Mouse (Mus musculus): ENCODE measurements around the gene Rin1.
A peak's percentile ranks its signal among the peaks of the same experiment; 100 is the strongest.
"Not testable (repeated sequence)": the region's sequence is repeated elsewhere in the genome, so short reads cannot be mapped to it uniquely, and the experiment has no call there.

Gene Rin1

GRCm38 (mm10) chr19:5050047-5050905 lies at the start of gene Rin1:
TSS of gene Rin1 (plus strand) at chr19:5050481.
- peak; percentile 64 to 77 for DNase-seq

GRCm38 (mm10) chr19:5001666-5002406 lies 48.4 kb upstream of the Rin1 start:
- DNase-seq: peak; percentile 69 to 72

GRCm38 (mm10) chr19:5003644-5004043 lies 46.6 kb upstream of the Rin1 start:
- not testable (repeated sequence) for DNase-seq

DNA sequence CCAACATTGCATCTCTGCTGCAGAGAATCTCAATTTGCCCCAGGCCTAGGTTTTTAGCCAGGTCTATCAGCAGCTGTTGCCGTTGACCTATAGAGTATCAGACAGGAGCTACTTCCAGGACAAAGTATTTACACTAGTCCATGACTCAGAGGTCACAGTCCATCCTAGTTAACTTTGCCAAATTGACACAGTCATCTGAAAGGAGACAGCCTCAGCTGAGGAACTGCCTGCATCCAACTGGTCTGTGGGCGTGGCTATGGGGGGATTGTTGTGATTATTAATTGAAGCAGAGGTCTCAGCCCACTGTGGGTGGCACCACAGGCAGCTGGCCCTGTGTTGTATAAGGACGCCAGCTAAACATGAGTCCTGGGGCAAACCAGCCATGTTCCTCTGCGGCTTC lies 45.4 kb upstream of the Rin1 start:
- no peak for DNase-seq

- no peak for DNase-seq
Observed at GRCm38 (mm10) chr19:5013138-5013537, 37.1 kb upstream of the Rin1 start.

GRCm38 (mm10) chr19:5014961-5015398 lies 35.3 kb upstream of the Rin1 start:
- DNase-seq: peak in 1 of 2 experiments; percentile 64

DNA sequence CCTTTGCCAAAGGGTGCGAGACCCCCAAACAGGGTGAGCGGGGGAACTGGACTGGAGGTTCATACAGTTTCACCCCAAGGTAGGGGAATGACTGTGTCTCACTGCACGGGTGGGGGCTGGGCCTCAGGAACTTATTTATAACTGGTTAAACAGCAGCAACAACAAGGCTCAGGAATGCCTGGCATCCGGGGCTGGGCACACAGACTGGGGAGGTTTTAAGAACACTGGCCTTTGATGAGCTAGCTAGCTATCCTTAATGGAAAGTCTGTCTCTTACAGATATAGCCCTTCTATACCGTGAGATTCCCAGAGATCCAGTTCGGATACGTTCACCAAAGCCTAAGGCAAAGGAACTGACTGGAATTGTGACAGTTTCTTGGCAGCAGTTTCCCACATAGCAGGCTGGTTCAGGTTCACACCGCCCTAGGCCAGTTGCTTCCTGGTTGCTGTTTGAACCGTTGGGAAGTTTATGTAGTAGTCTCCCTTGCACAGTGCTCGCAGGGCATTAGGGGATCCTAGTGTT lies 34.0 kb upstream of the Rin1 start:
- DNase-seq: peak; percentile 75 to 78

DNA sequence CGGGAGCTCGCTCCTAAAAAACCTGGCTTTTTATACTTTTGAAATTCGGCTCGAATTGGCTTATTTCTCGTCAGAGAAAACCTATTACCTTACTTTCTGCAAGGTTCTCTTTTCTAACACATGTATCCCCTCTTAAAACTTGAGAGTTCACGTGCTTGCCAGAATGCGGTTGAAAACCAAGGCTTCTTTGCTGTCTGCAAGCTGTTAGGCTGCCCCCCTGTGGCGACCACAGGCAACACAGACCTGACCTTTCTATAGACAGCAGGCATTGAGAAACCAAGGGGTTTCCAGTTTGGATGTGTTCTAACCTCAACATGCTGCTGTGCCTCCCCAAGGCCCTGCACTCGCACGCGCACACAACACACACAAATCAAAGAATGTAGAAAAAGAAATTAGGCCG lies 33.5 kb upstream of the Rin1 start:
- DNase-seq: peak; percentile 79 to 80

GRCm38 (mm10) chr19:5017611-5018010 lies 32.7 kb upstream of the Rin1 start:
- no peak for DNase-seq

DNA sequence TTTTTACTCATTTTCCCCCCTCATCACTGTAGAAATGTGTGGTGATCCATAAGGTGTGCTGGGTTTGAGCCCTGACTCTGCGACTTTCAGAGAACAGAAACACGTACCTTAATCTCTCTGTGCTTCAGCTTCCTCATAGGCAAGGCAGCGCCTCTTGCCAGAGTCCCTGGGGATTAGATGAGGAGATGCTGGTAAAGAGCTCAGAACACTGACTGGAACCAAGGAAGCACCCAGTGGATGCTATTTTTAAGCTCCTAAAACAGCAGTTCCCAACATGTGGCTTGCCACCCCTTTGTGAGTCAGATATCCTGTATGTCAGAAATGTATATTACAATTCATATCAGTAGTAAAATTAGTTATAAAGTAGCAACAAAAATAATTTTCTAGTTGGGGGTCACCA lies 32.1 kb upstream of the Rin1 start:
- DNase-seq: no peak

DNA sequence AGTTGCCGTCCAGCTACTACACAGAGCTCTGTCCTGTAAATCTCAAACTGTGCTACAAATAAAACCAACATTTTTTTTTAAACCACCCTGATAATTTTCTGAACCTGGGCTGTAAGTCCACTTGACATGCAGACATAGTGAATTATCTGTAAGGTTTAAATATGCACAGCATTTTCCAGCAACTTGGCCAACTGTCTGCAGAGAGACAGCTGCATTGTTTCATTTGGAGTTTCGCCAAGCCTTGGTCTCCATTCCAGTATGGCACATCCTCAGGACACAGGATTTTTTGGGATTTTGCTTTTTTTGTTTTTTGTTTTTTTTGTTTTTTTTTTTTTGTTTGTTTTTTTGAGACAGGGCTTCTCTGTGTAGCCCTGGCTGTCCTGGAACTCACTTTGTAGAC lies 28.9 kb upstream of the Rin1 start:
- DNase-seq: peak in 1 of 2 experiments; percentile 14

DNA sequence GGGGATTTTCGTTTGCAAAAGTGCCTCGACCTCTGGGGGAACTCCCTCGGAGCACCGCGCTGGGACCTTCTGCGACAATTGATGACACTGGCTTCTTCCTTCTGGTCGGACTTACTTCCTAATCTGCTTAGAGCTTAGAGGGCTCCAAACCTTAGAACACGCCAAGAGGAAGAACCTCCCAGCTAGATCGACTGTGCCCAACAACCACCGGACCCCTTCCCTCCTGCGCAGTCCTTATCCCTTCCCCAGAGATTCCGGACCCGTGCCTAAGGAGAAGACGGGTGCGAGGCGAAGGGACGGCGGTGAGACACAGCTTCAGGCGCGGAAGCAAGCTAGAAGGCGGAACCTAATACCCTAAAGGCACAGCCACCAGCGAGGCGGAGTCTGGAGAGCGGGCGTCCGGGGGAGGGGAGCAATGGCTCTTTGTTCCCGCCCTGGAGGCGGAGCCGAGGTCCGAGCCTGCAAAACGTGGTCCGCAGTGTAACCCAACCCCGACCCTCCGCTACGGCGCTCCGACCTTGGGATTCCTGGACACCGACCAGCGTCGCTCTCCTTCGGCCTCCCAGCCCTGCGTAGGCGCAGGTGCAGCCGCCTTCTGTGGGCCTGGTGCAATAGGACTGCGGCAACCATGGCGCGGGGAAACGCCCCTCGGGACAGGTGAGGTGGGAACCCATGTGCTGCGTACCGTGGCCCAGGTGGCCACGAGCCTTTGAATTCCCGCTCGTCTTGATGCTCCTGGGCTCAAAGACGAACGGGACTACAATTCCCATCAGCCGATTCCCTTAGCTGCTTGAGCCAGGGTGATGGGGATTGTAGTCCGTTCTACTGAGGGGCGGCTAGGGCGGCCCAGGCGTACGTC lies 26.4 kb upstream of the Rin1 start, which contains the start of gene Slc29a2:
Slc29a2 (plus strand) TSS at position 240 of the 859 bp plus-strand sequence.
- peak; percentile 95 to 96 for DNase-seq

- DNase-seq: no peak
Observed at GRCm38 (mm10) chr19:5026111-5026510, 24.2 kb upstream of the Rin1 start.

GRCm38 (mm10) chr19:5032686-5033085 lies 17.6 kb upstream of the Rin1 start:
- DNase-seq: no peak

DNA sequence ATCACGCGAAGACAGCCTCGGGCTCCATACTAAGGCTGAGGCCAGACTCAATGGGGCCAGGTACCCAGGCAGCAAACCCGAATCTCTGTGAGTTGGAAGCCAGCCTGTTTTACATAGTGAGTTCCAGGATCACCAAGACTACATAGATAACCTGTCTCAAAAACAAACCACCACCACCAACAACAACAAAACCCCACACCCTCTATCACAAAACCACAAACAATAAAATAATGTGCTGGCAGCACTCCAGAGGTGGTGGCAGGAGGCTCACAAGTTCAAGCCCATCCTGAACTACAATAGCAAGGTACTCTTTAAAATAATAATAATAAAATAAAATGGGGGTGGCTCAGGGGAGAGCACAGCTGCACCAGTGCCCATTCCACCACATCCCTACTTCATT lies 13.7 kb upstream of the Rin1 start:
- DNase-seq: no peak

DNA sequence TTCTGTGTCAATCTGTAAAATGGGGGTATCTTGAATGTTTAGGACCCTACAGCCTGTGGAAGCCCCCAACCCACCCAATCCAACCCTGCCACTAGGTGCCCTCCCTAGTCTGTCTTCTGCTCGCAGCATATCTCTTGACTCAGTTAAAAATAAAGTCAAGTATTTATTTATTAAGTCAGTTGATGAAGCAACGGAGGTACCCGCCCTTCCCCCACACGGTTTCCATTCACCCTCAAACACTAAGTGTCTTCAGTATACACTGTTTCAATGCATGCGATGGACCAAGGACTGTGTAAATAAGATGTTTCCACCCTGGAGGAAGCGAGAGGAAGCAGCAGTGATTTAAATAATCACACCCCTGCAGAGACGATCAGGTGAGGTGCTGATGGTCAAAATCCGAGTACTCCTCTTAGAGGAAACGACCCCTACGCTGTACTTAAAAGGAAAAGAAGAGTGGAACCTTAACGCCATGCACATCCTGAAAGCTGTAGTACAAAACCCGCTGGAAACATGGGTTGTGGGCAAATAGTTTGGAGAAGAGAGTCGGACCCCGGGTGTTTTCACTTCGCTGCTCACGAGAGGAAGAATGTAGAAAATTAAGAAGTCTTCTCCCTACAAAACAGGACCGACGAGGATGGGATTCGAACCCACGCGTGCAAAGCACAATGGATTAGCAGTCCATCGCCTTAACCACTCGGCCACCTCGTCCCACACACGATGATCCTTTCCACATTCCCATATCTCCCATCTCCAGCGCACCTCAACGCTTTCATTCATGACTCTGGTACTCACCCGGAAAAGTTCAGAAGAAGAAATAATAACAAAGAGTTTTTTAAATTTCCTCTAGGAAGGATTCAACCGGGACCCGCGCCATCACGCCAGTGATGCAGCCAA lies 12.4 kb upstream of the Rin1 start:
- DNase-seq: peak; percentile 84 to 86

GRCm38 (mm10) chr19:5038709-5039156 lies 11.5 kb upstream of the Rin1 start, which contains the start of the genes B4gat1 and AC124502.3:
TSS of gene B4gat1 (plus strand) at chr19:5038826.
TSS of gene AC124502.3 (plus strand) at chr19:5038891.
- peak; percentile 91 to 95 for DNase-seq

DNA sequence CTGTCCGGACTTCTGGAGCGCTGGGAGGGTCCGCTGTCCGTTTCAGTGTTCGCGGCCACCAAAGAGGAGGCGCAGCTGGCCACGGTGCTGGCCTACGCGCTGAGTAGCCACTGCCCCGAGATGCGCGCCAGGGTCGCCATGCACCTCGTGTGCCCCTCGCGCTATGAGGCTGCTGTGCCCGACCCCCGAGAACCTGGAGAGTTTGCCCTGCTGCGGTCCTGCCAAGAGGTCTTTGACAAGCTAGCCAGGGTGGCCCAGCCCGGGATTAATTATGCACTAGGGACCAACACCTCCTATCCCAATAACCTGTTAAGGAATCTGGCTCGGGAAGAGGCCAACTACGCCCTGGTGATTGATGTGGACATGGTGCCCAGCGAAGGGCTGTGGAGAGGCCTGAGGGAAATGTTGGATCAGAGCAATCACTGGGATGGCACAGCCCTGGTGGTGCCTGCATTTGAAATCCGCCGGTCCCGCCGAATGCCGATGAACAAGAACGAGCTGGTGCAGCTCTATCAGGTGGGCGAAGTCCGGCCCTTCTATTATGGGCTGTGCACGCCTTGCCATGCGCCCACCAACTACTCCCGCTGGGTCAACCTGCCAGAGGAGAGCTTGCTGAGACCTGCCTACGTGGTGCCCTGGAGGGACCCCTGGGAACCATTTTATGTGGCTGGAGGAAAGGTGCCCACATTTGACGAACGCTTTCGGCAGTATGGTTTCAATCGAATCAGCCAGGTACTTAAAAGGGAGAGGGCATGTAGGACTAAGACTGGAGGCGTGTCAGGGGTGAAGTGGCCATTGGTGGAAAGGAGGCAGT lies 10.8 kb upstream of the Rin1 start:
- DNase-seq: peak; percentile 35 to 58

DNA sequence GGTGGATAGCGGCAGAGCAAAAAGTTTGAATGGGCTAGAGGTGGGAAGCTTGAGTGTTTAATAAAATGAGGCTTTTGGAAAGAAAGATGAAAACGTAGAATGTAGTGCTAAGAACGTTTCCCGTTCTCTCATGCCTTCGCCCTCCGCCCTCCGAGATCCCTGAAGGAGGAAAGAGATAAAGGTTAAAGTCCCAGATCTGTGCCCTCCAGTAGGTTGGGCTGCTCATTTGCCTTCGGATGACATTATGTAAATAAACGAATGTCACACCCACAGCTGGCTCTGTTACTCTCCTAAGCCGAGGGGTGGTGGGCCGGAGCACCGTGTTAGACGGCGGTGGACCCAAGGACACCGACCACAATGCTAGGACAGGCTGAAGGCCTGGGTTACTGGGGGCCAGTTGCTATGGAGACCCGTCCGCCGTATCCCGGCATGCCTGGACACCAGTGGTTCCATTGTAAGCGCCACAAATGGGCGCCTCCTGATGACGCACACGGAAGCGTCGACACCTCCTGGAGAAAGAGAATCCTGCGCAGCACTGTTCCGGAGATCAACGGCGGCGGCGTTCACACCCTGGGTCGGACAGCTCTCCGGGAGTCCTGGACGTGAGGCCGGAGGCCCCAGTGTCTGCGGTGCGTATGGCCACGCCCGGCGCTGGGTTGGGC lies 9.3 kb upstream of the Rin1 start, which contains the start of gene Brms1:
Brms1 (plus strand) TSS at position 493 of the 662 bp plus-strand sequence.
- peak; percentile 93 to 97 for DNase-seq

DNA sequence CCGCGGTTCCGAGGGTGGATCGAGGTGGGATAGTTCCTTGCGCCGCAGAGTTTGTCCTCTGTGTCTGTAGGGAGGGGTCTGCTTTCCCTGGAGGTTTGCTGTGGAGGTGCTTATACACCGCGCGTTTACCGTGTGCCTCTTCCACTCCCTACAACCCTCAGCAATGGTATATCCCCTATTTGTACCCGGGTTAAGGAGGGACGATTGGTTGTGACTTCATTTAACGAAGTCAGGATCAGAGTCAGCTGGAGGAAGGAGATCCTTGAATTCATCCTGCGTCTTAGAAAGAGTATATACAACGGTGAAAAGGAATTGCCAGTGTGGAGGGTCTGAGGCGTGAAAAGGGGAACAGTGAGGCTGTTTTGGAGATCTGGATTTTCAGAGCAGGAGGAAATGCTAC lies 8.7 kb upstream of the Rin1 start:
- DNase-seq: no peak
